Mouse (Mus musculus) CD8-positive naive resting alpha-beta T cell, adult 2 months (primary cell): ENCODE measurements around the gene Gcfc2.
A peak's percentile ranks its signal among the peaks of the same experiment; 100 is the strongest.

Experiments
- DNase-seq, 2 experiments: peaks; one replicate each; pipeline ENCODE4 v3.0.0; 2022; ENCODE audit warnings: low read depth in 2 of 2, low spot score in 2 of 2

Gene Gcfc2

GRCm38 (mm10) chr6:81975971-81976621 lies 52.6 kb downstream of the Gcfc2 start:
- peak; percentile 39 to 58 for DNase-seq

- DNase-seq, result no peak
These were observed 55.8 kb downstream of the Gcfc2 start for GRCm38 (mm10) chr6:81979286-81979685.

- DNase-seq, result no peak
These were observed 62.7 kb downstream of the Gcfc2 start for GRCm38 (mm10) chr6:81986171-81986570.

GRCm38 (mm10) chr6:81986599-81986998 lies 63.1 kb downstream of the Gcfc2 start:
- no peak for DNase-seq

DNA sequence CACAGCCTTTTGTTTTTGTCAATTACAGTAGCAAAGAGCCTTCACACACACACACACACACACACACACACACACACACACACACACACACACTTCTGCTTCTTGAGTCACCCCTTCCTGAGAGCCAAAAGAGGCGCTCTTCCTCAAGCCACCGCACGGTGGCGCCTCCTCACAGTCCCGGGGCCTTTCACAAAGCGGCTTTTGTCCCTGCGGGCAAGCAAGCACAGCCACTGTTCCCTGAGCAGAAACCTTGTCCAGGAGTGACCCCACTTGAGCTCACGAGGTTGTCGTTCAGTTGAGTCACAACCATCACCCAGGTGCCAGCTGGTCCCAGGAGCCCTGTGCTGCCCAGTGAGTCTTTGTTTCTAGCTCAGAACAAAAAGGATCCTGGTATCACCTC lies 63.5 kb downstream of the Gcfc2 start:
- DNase-seq, result no peak

DNA sequence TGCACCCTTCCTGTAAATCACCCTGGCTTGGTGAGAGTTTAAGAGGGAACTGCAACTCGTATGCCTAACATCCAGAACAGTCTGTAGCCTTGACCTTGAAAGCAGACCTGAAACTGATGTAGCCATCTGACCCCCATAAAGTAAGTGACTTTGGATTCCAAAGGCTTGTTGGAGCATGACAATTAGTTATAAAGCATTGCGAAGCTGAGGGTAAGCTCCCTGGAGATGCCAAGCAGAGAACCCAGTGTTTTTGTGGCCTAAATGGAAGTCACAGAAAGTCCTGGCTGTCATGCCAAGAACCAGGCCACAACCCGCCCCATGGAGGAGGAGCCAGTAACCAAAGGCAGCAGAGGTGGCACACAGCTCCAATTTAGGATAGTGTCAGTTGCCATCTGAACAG lies 64.1 kb downstream of the Gcfc2 start:
- DNase-seq, result no peak

DNA sequence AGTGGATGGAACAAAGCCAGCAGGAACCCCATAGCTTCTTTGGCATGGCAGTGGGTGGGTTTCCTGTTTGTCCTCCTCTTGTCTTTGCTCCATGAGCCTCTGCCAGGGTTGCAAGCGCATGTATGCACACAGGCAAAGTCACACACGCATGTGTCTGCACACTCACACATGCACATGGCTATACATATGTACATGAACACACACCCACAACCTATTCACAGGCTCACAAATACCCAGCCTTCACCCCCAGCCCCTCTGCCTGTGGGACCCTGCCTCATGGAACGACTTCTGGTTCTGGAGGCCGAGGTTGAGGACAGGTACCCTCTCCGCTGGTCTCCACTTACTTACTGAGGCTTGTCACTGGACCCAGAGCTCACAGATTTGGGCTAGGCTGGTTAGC lies 64.9 kb downstream of the Gcfc2 start:
- no peak for DNase-seq

DNA sequence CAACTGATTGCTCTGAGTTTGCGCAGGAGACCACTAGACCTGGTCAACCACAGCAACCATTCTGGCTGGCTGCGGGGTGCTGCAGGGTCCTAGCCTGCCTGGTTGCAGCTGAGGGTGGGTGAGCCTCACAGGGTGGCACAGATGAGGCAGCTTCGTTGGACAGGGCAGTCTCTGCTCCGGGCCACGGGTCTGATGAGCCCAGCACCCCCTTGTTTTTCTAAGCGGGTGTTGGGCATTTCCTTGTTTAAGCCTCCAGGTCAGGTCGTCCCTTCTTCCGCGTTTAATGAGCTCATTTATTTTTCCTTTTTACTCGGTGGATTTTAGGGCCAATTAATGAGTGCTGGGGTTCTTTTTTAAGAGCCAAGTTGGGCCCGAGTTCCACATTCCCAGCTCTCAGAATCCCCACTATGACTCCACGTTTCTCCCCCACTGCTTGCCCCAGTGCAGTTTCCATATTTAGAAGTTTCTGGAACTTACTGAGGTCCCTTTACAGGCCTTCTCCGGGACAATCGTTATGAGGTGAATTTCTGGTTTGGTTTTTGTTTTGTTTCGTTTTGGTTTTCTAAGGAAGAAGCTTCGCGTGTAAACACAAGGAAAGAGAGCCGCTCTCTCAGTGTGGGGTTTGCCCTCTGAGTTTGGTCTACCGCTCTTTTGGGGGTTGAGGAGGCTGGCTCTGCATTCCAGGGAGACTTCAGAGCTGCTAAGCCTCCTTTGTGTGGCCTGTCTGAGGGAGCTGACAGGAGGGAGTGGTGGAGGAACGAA lies 66.8 kb downstream of the Gcfc2 start:
- DNase-seq, result no peak
